Comparison of ENCODE assay signal across 9 mouse cellular contexts in genomic region chr8:10043842-10044510, GRCm38 (mm10). TPM values are rescaled to one million over a fixed set of nuclear protein-coding genes. Genes with fewer than 3 reads are reported as not detected.
DNase-seq lines count a peak whose midpoint lies in the region; ATAC-seq and TF ChIP-seq lines count a peak whose summit lies in the region.
"Had no signal": no experiment of that assay in that cellular context is flagged by ENCODE, and none has a peak within 500 bp of the region (broad histone marks: within the 10 kb centered on the region; RNA-seq: fewer than 3 reads in every experiment).

No protein-coding gene starts in this region.

- in situ Hi-C loops in ES-E14 (cut with MboI; ENCODE audit: low sequenced_read_pairs in 2 of 2, unreplicated experiment in 2 of 2) = loop anchor here (10.0 to 25.0 kb wide), 2 partner anchors 261 to 343 kb away; no protein-coding TSS in a partner anchor

- DNase-seq in intestine, embryonic 14.5 days (ENCODE audit: low spot score) = peak; percentile 55
- peak; percentile 22 for DNase-seq in ES-E14 (ENCODE audit: low read depth, low spot score)
- peak; percentile 46 for DNase-seq in cerebellum, adult 9-10 months
- peak; percentile 53 for DNase-seq in lung, postnatal 0 days (ENCODE audit: low spot score)
- DNase-seq in right cerebral cortex, postnatal 4 days = peak; percentile 43
- no peak for DNase-seq in natural killer cell, adult 2 months (ENCODE audit: low spot score in 2 of 2)
- DNase-seq: liver, embryonic 13.5 days had no signal

- H3K36me3 ChIP-seq in intestine, embryonic 14.5 days (ENCODE audit: control insufficient read depth, insufficient read depth, low read length) = no peaks in the 10 kb centered on the region
- no peaks in the 10 kb centered on the region for H3K36me3 ChIP-seq in intestine, embryonic 16.5 days (ENCODE audit: control insufficient read depth, insufficient read depth, low read length)
- H3K36me3 ChIP-seq in ES-E14 (ENCODE audit: control insufficient read depth, insufficient read depth, low read length, poor library complexity, severe bottlenecking) = no peaks in the 10 kb centered on the region
- no peaks in the 10 kb centered on the region for H3K36me3 ChIP-seq in hindbrain, embryonic 16.5 days (ENCODE audit: control insufficient read depth, insufficient read depth, low read length)
- no peaks in the 10 kb centered on the region for H3K36me3 ChIP-seq in lung, postnatal 0 days (ENCODE audit: insufficient read depth, low read length)
- H3K36me3 ChIP-seq: liver, embryonic 13.5 days had no signal

- H3K9ac ChIP-seq in intestine, embryonic 14.5 days (ENCODE audit: low read length) = no peak overlapping the region
- no peak overlapping the region for H3K9ac ChIP-seq in intestine, embryonic 16.5 days (ENCODE audit: low read depth, low read length)
- no peak overlapping the region for H3K9ac ChIP-seq in ES-E14 (ENCODE audit: insufficient read depth, low read depth, low read length, poor library complexity, severe bottlenecking)
- H3K9ac ChIP-seq in hindbrain, embryonic 16.5 days (ENCODE audit: low read depth, low read length) = no peak overlapping the region
- no peak overlapping the region for H3K9ac ChIP-seq in lung, postnatal 0 days (replicated peaks; ENCODE audit: low read depth)
- H3K9ac ChIP-seq: liver, embryonic 13.5 days had no signal

- 56% methylated on average over 13 of the region's 13 CpGs for WGBS in intestine, embryonic 14.5 days
- WGBS in intestine, embryonic 16.5 days = 57% methylated on average over 13 of the region's 13 CpGs
- WGBS in hindbrain, embryonic 16.5 days = 57% methylated on average over 13 of the region's 13 CpGs
- WGBS in lung, postnatal 0 days = 50% methylated on average over 13 of the region's 13 CpGs

- no peaks in the 10 kb centered on the region for H3K9me3 ChIP-seq in intestine, embryonic 14.5 days (ENCODE audit: control insufficient read depth, low read length)
- no peaks in the 10 kb centered on the region for H3K9me3 ChIP-seq in intestine, embryonic 16.5 days (ENCODE audit: control insufficient read depth, low read length)
- H3K9me3 ChIP-seq in ES-E14 (ENCODE audit: control insufficient read depth, insufficient read depth, low read depth, low read length) = no peaks in the 10 kb centered on the region
- H3K9me3 ChIP-seq in hindbrain, embryonic 16.5 days (ENCODE audit: control insufficient read depth, low read length) = no peaks in the 10 kb centered on the region
- H3K9me3 ChIP-seq in lung, postnatal 0 days (ENCODE audit: low read length) = no peaks in the 10 kb centered on the region
- H3K9me3 ChIP-seq: liver, embryonic 13.5 days had no signal

- ATAC-seq in intestine, embryonic 14.5 days (replicated peaks; ENCODE audit: low FRiP score, low TSS enrichment, low read depth) = no peak
- ATAC-seq in intestine, embryonic 16.5 days = no peak
- peak; percentile 81 for ATAC-seq in hindbrain, embryonic 16.5 days
- ATAC-seq in lung, postnatal 0 days = no peak; the same call in 1 of the 2 replicates

- TF ChIP-seq EP300 in lung, postnatal 0 days (IDR thresholded peaks at IDR 0.05) = no peak

- H3K4me1 ChIP-seq in intestine, embryonic 14.5 days (replicated peaks; ENCODE audit: control insufficient read depth, insufficient read depth, low read length) = no peaks in the 10 kb centered on the region
- no peaks in the 10 kb centered on the region for H3K4me1 ChIP-seq in intestine, embryonic 16.5 days (ENCODE audit: control insufficient read depth, insufficient read depth, low read length)
- H3K4me1 ChIP-seq in ES-E14 (ENCODE audit: control insufficient read depth in 2 of 2, insufficient read depth in 2 of 2, low read length in 2 of 2, poor library complexity in 1 of 2) = no peaks in the 10 kb centered on the region
- no peaks in the 10 kb centered on the region for H3K4me1 ChIP-seq in hindbrain, embryonic 16.5 days (ENCODE audit: control insufficient read depth, insufficient read depth, low read depth, low read length)
- no peaks in the 10 kb centered on the region for H3K4me1 ChIP-seq in lung, postnatal 0 days (ENCODE audit: insufficient read depth, low read depth, low read length)
- H3K4me1 ChIP-seq: liver, embryonic 13.5 days had no signal

- TF ChIP-seq CTCF in lung, postnatal 0 days (IDR thresholded peaks at IDR 0.05) = peak; percentile 83

- H3K27me3 ChIP-seq in intestine, embryonic 14.5 days (replicated peaks; ENCODE audit: control insufficient read depth, insufficient read depth, low read length) = no peaks in the 10 kb centered on the region
- no peaks in the 10 kb centered on the region for H3K27me3 ChIP-seq in intestine, embryonic 16.5 days (replicated peaks; ENCODE audit: control insufficient read depth, insufficient read depth, low read length)
- no peaks in the 10 kb centered on the region for H3K27me3 ChIP-seq in hindbrain, embryonic 16.5 days (replicated peaks; ENCODE audit: control insufficient read depth, insufficient read depth, low read length)
- H3K27me3 ChIP-seq in lung, postnatal 0 days (replicated peaks; ENCODE audit: insufficient read depth, low read length) = no peaks in the 10 kb centered on the region
- H3K27me3 ChIP-seq: liver, embryonic 13.5 days had no signal

- H3K27ac ChIP-seq in intestine, embryonic 14.5 days (ENCODE audit: low read depth) = no peak overlapping the region
- no peak overlapping the region for H3K27ac ChIP-seq in intestine, embryonic 16.5 days (ENCODE audit: low read length)
- no peak overlapping the region for H3K27ac ChIP-seq in ES-E14 (ENCODE audit: insufficient read depth, low read depth, low read length, poor library complexity, severe bottlenecking)
- no peak overlapping the region for H3K27ac ChIP-seq in hindbrain, embryonic 16.5 days (ENCODE audit: low read depth, low read length)
- no peak overlapping the region for H3K27ac ChIP-seq in lung, postnatal 0 days (ENCODE audit: low read length)
- H3K27ac ChIP-seq: liver, embryonic 13.5 days had no signal

- no peak overlapping the region for H3K4me2 ChIP-seq in intestine, embryonic 14.5 days (ENCODE audit: low read length)
- no peak overlapping the region for H3K4me2 ChIP-seq in intestine, embryonic 16.5 days (ENCODE audit: low read depth, low read length)
- H3K4me2 ChIP-seq in hindbrain, embryonic 16.5 days (ENCODE audit: low read length) = no peak overlapping the region
- H3K4me2 ChIP-seq in lung, postnatal 0 days (replicated peaks; ENCODE audit: low read depth, low read length) = no peak overlapping the region
- H3K4me2 ChIP-seq: liver, embryonic 13.5 days had no signal

- H3K4me3 ChIP-seq in intestine, embryonic 14.5 days (ENCODE audit: low read depth, low read length) = no peak overlapping the region
- H3K4me3 ChIP-seq in intestine, embryonic 16.5 days (ENCODE audit: low read length) = no peak overlapping the region
- no peak overlapping the region for H3K4me3 ChIP-seq in ES-E14 (ENCODE audit: insufficient read depth in 1 of 2, low read depth in 1 of 2, low read length in 2 of 2, poor library complexity in 1 of 2, severe bottlenecking in 1 of 2)
- no peak overlapping the region for H3K4me3 ChIP-seq in hindbrain, embryonic 16.5 days (ENCODE audit: low read length)
- H3K4me3 ChIP-seq in lung, postnatal 0 days (ENCODE audit: low read depth, low read length) = no peak overlapping the region
- H3K4me3 ChIP-seq: liver, embryonic 13.5 days had no signal

TF ChIP-seq in ES-E14, 5 proteins besides CTCF, POLR2A, EP300 and RAD21:
- no peak for TF ChIP-seq ZNF384 (IDR thresholded peaks at IDR 0.05; ENCODE audit: low read depth, low read length)
- peak; percentile 63; the same call in 1 of the 2 replicates for TF ChIP-seq ZC3H11A (IDR thresholded peaks at IDR 0.05; ENCODE audit: borderline replicate concordance, low read depth, low read length)
TF ChIP-seq in ES-E14: peak in this region for 1.

RNA-seq across cellular contexts. Expression of gene Tnfsf13b, which starts 37.7 kb away (rescaled TPM):
- polyA plus RNA-seq in intestine, embryonic 14.5 days (2014; fragmentation: Nextera tagmentation; extraction: Ambion mirVana) = 0.55 and 0.80 TPM in 2 replicates
- polyA plus RNA-seq in intestine, embryonic 16.5 days (2015; fragmentation: Nextera tagmentation; extraction: Ambion mirVana) = 0.44 and 0.45 TPM in 2 replicates
- total RNA-seq in ES-E14 (2012; rRNA removed) = 0.21 and 0.31 TPM in 2 replicates
- 0.22 and 0.61 TPM in 2 replicates for polyA plus RNA-seq in hindbrain, embryonic 16.5 days (2015; fragmentation: Nextera tagmentation; extraction: Ambion mirVana)
- 1.3 TPM in 2 replicates for polyA plus RNA-seq in lung, postnatal 0 days (2015; fragmentation: Nextera tagmentation; extraction: Ambion mirVana)

Comparison
In these comparisons a context has a peak if more than half of its experiments do, and no peak if none do; other contexts are left out.
1. DNase-seq: peak in intestine, embryonic 14.5 days (single experiment), ES-E14 (single experiment), cerebellum, adult 9-10 months (single experiment), lung, postnatal 0 days (single experiment) and right cerebral cortex, postnatal 4 days (single experiment); none in natural killer cell, adult 2 months (0 of 2).